Mouse (Mus musculus) ES-E14 (cell line): ENCODE results near the gene Mrm3. TPM values are rescaled to one million over a fixed set of nuclear protein-coding genes. Genes with fewer than 3 reads are reported as not detected.

Source experiments
- DNase-seq: peaks from one replicate; pipeline ENCODE4 v3.0.0-alpha.2; 2013; ENCODE audit warnings: low read depth, low spot score
- H3K27ac ChIP-seq: 2 replicates; pipeline ENCODE4 v1.5.1; 2012; ENCODE audit warnings: low read depth, mild to moderate bottlenecking, low read length, moderate library complexity, mixed read lengths; ENCODE audit not compliant: poor library complexity, insufficient read depth, severe bottlenecking
- H3K36me3 ChIP-seq: 2 replicates; pipeline ENCODE4 v1.6.1; 2012; ENCODE audit warnings: mild to moderate bottlenecking, low read length, moderate library complexity, mixed read lengths; ENCODE audit not compliant: control insufficient read depth, poor library complexity, insufficient read depth, severe bottlenecking
- H3K4me1 ChIP-seq, 2 experiments: fragments of 150-350 bp in 1 of 2; sonication (generic) in 1 of 2; 2 replicates each; pipeline ENCODE4 v1.6.1; 2012; ENCODE audit warnings: low read length in 2 of 2, mild to moderate bottlenecking in 1 of 2, mixed read lengths in 1 of 2; ENCODE audit not compliant: control insufficient read depth in 2 of 2, insufficient read depth in 2 of 2, poor library complexity in 1 of 2
- H3K4me3 ChIP-seq, 2 experiments: fragments of 150-350 bp in 1 of 2; sonication (generic) in 1 of 2; 2 replicates each; pipeline ENCODE4 v1.5.1; 2012; ENCODE audit warnings: low read length in 2 of 2, low read depth in 1 of 2, mild to moderate bottlenecking in 1 of 2, mixed read lengths in 1 of 2; ENCODE audit not compliant: insufficient read depth in 1 of 2, poor library complexity in 1 of 2, severe bottlenecking in 1 of 2
- H3K9ac ChIP-seq: 2 replicates; pipeline ENCODE4 v1.6.1; 2012; ENCODE audit warnings: low read depth, mild to moderate bottlenecking, low read length, mixed read lengths; ENCODE audit not compliant: poor library complexity, insufficient read depth, severe bottlenecking
- H3K9me3 ChIP-seq: fragments of 150-350 bp; sonication (generic); 2 replicates; pipeline ENCODE4 v1.6.1; 2012; ENCODE audit warnings: low read depth, mild to moderate bottlenecking, low read length; ENCODE audit not compliant: control insufficient read depth, insufficient read depth
- CHD2 ChIP-seq: IDR thresholded peaks from 2 replicates; pipeline ENCODE4 v1.6.1; 2014; ENCODE audit warnings: mild to moderate bottlenecking, low read depth, low read length, inconsistent platforms
- HCFC1 ChIP-seq: IDR thresholded peaks from 2 replicates; pipeline ENCODE4 v1.6.1; 2012; ENCODE audit warnings: low read length, inconsistent platforms, borderline replicate concordance; ENCODE audit not compliant: insufficient read depth
- MAFK ChIP-seq: IDR thresholded peaks from 2 replicates; pipeline ENCODE4 v1.6.1; 2014; ENCODE audit warnings: mild to moderate bottlenecking, low read depth, low read length, inconsistent platforms; ENCODE audit not compliant: insufficient read depth
- ZC3H11A ChIP-seq: IDR thresholded peaks from 2 replicates; pipeline ENCODE4 v1.6.1; 2012; ENCODE audit warnings: low read depth, mild to moderate bottlenecking, inconsistent platforms, low read length, borderline replicate concordance
- ZNF384 ChIP-seq: IDR thresholded peaks from 2 replicates; pipeline ENCODE4 v1.6.1; 2012; ENCODE audit warnings: low read depth, low read length, inconsistent platforms
- in situ Hi-C, 2 experiments: fragments of 600-800 bp; cut with MboI; formaldehyde crosslinking; loops; one replicate each; pipeline ENCODE4 v1.15.1; 2025; ENCODE audit warnings: low sequenced_read_pairs in 2 of 2, inconsistent platforms in 1 of 2; ENCODE audit not compliant: unreplicated experiment in 2 of 2
- total RNA-seq: library from RNA; depleted of rRNA; stranded (reverse); fragments of 300-350 nt; gene quantifications from 2 replicates; pipeline ENCODE4 v1.2.3, GENCODE M21; 2012

The Mrm3 gene
- total RNA-seq, 1 experiment: 20.2 TPM

GRCm38 (mm10) chr11:76268001-76268459 lies 24.5 kb downstream of the Mrm3 start:
- DNase-seq: no peak
- in situ Hi-C loops: no loop called here
- Histone ChIP-seq H3K27ac (no peak overlapping the region), H3K36me3 (peaks cover 3% of the 10 kb centered on the region; the same call in 1 of the 2 replicates), H3K4me3 (no peak overlapping the region), H3K9ac (no peak overlapping the region), H3K9me3 (no peaks in the 10 kb centered on the region), H3K4me1 (peaks cover 0 to 6% of the 10 kb centered on the region in 2 experiments; a peak in 3 of 4 replicates)
- no peak for TF ChIP-seq ZNF384
- TF ChIP-seq HCFC1: no peak
- no peak for TF ChIP-seq ZC3H11A
- TF ChIP-seq MAFK: no peak
- TF ChIP-seq CHD2: no peak

- Histone ChIP-seq H3K9ac (no peak overlapping the region), H3K4me1 (peaks cover 0 to under 1% of the 10 kb centered on the region in 2 experiments; a peak in 2 of 4 replicates), H3K36me3 (peaks cover 8% of the 10 kb centered on the region; the same call in 1 of the 2 replicates), H3K4me3 (no peak overlapping the region), H3K27ac (no peak overlapping the region), H3K9me3 (no peaks in the 10 kb centered on the region)
- no peak for TF ChIP-seq ZC3H11A
- TF ChIP-seq CHD2: no peak
- no peak for TF ChIP-seq MAFK
- no peak for TF ChIP-seq HCFC1
- no peak for TF ChIP-seq ZNF384
- DNase-seq: no peak
- in situ Hi-C loops: no loop called here
These were observed 25.1 kb downstream of the Mrm3 start for GRCm38 (mm10) chr11:76268521-76269065.

GRCm38 (mm10) chr11:76272440-76272839 lies 28.9 kb downstream of the Mrm3 start:
- H3K4me1 ChIP-seq: no peaks in the 10 kb centered on the region

GRCm38 (mm10) chr11:76278960-76279852 lies 35.7 kb downstream of the Mrm3 start:
- Histone ChIP-seq H3K36me3 (no peaks in the 10 kb centered on the region), H3K4me3 (no peak overlapping the region), H3K9me3 (no peaks in the 10 kb centered on the region), H3K9ac (no peak overlapping the region), H3K27ac (no peak overlapping the region), H3K4me1 (peaks cover 0 to 2% of the 10 kb centered on the region in 2 experiments; a peak in 1 of 4 replicates)
- no peak for TF ChIP-seq CHD2
- TF ChIP-seq MAFK: no peak
- DNase-seq: no peak
- in situ Hi-C loops: no loop called here

More at GRCm38 (mm10) chr11:76272440-76272839, 28.9 kb downstream of the Mrm3 start:
- H3K4me3 ChIP-seq: no peak overlapping the region
- in situ Hi-C loops: no loop called here
- H3K9me3 ChIP-seq: no peaks in the 10 kb centered on the region
- H3K36me3 ChIP-seq: peaks cover 12% of the 10 kb centered on the region; the same call in 1 of the 2 replicates
- DNase-seq: no peak
- H3K9ac ChIP-seq: no peak overlapping the region
- no peak overlapping the region for H3K27ac ChIP-seq
- TF ChIP-seq HCFC1: no peak
- TF ChIP-seq CHD2: no peak
- TF ChIP-seq MAFK: no peak
